Mouse (Mus musculus): ENCODE measurements at regions not wholly inside any gene's neighbourhood (a gene's known extent, or its start where the extent isn't known, plus 50 kb on each side); places are given as distances from the start of the nearest gene placed in this dataset.

DNA sequence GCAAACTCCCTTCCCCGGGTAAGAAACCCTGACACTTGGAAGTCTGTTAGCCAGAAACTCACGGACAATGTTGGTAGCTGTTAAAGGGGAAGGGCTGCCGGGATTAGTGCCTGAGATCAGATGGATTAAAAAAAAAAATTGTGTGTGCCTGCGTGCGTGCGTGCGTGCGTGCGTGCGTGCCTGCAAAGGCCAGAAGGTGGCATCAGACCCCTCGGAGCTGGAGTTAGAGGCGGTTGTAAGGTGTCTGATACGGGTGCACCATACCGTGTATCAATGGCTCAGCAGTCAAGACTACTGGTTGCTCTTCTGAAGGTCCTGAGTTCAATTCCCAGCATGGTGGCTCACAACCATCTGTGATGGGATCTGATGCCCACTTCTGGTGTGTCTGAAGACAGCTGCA, 59.0 kb upstream of the Ccdc167 start:
- DNase-seq (ENCODE audit: low spot score), result no peak

DNA sequence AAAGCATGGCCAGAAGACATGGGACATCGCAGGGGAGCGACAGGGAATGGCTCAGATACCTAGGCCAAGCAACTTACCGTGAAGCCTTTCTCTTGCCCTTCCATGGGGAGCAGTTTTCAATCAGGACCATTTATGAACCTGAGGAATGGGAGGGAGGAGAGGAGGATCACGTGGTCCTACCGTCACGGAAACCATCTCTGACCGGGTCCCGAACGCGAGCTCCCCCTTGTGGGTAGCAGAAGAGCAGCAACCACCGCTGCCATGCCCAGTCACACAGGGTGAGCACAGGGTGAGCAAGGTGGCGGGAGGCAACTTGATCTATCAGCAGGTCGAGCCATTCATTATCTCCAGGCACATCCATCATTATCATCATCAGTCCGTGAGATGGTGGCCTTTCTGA, 56.5 kb upstream of the Ccdc167 start:
- peak; percentile 72 for DNase-seq (ENCODE audit: low spot score)

DNA sequence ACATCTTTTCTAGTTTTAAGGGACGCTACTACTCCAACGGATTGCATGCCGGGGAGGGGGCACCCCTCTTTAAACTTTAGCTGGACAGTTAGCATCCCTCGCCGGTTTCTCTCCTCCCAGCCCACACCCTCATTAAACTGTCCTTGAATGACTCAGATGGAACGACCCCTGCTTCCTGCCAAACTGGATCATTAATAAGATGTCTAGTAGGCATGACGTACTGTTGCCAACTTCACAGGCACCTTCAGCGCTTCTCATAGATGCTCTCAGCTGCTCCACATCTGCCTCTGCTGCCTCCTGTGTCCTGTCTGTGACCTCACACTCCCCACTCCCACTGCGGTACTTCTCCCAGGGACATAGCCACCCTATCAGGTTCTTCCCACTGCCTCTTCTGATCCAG, 54.1 kb upstream of the Ccdc167 start:
- peak; percentile 46 for DNase-seq (ENCODE audit: low spot score)

DNA sequence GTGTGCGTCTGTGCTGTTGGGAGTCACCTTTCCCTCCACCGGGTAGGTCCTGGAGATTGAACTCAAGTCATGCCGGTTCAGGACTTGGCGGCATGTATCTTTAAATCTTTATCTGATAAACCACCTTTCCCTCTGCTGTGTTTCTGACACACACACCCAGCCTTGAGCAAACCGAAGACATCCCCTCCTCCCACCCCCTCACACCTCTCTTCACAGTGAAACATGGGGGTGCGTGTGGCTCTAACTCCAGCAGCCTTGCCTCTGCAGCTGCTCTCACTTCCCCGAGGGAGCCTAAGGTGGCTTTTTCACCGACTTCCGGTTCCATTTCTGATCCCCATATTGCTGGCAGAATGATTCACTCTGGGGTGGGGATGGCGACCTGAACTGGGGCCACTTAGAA, 52.8 kb upstream of the Ccdc167 start:
- DNase-seq (ENCODE audit: low spot score), result peak; percentile 90

DNA sequence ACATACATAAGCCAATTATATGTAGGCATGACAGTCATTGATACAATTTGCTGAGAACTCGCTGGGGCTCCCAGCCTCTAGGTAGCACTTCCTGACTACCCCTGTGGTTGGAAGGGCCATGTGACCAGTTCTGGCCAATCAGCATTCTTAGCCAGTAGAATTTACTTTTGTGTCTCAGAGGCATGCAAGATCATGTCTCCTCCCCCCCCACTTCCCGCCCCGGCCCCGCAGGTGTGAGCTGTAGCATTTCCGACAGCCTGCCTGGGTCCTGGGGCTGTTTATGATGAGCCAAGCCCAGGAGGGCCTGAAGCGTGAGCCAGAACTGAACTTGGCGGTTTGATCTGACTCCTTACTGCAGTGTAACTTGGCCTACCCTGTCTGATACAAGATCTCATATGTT, 52.3 kb upstream of the Ccdc167 start:
- peak; percentile 97 for DNase-seq (ENCODE audit: low spot score)

DNA sequence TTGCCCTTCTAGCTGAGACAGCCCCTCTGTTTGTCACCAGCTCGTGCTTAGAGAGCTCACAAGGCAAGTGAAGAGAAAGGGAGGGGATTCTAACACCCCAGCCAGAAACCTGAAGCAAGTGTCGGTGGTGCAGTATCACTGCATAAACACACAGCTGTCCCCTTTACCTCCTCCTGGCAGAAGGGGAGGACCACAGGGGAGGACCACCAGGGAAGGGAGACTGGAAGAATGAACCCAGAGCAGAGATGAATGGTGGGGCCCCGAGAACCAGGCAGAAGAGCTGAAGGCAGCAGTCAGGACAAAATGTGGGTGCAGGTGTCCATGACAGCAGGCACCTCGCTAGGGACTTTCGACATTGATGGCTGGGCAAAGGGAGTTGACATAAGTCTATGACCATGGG, 51.8 kb upstream of the Ccdc167 start:
- no peak for DNase-seq (ENCODE audit: low spot score)

Data from thymus, postnatal 0 days (tissue).